Mouse (Mus musculus) large intestine, adult 2 months (tissue): ENCODE results near the gene Prkar1a. TPM values are rescaled to one million over a fixed set of nuclear protein-coding genes. Genes with fewer than 3 reads are reported as not detected.

Source experiments
- DNase-seq: peaks from one replicate; pipeline ENCODE4 v3.0.0-alpha.2; 2012; ENCODE audit warnings: low read depth, low spot score
- WGBS: fragments of 180-500 bp; shearing (Covaris S2); methylation state at CpG from one replicate; pipeline ENCODE4 v1.1.7; 2018; 5-methylcytosine and 5-hydroxymethylcytosine counted together
- polyA plus RNA-seq: library from polyadenylated mRNA; depleted of rRNA; stranded (reverse); fragments of >200 nt; gene quantifications from 2 replicates; pipeline ENCODE4 v1.2.3, GENCODE M21; 2012

The Prkar1a gene
- polyA plus RNA-seq, 1 experiment, result 43.8 TPM

DNA sequence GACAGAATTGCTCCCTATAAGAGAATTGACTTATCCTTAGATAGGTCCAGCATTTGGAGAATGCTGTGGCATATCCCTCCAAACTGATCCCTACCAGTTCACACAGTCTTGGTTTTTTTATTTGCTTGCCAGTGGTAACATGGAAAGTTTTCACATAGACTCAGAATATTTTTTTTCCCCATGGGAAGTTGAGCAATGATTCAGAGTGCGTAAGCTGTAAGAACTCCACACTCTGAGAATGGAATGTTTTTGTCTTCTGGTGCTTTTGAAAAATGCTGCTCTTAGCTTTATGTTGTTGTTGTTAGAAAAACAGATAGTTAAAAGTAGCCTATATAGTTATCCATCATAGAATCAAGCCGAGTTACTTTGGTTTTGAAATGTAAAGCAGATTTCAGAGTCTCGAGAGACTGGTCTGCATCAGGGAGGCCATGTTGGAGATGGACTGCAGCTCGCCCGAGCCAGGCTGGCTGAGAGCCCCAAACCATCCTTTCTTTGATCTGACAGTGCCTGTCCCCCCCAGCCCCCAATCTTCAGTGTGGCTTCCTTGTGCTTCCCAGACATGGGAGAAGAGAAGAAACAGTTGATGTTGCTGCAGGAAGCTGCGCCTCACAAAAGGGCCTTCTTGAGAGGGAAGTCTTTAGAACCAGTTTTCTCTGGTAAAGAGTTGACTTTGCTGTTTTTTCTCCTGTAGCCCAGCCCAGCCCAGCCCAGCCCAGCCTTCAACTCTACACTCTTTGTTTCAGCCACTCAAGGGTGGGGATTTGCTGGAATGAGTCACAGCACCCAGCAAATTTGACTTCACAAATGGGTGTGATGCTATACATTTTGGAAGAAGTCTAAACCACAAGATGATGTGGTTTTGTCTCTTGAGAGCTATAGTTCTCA, 22.2 kb downstream of the Prkar1a start:
- DNase-seq, result no peak
- WGBS, result 73% methylated on average over 6 of the region's 6 CpGs

DNA sequence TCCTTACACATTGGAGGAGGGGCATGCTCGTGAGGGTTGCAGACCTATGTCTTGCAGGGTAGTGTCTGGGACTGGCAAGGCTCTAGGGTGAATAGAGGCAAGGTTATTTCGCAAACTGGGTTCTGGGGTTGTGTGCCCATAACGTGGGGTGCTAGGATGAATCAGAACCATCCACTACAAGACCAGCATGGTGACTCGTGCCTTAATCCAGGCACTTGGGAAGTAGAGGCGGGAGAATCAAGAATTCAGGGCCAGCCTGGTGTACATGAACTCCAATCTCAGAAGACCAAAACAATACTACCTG, 22.8 kb downstream of the Prkar1a start:
- WGBS, result 80% methylated on average over 5 of the region's 5 CpGs
- no peak for DNase-seq

DNA sequence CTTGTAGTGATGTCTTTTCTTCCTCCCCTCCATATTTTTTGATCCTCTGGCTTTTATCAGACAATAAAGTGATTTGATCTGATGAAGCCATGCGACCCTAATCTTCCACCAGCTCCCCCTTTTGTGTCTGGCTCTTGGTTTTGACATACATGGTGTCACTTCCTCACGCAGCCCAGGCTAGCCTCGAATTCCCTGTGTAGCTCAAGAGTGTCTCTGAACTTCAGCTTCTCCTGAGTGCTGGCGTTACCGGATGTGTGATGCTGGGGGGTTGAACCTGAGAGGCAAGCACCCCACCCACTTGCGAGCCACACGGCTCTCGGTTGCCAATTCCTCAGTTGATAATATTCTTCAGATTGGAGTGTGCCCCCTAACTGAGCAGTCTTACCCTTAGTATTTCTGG, 23.2 kb downstream of the Prkar1a start:
- 83% methylated on average over 8 of the region's 8 CpGs for WGBS
- DNase-seq, result no peak

DNA sequence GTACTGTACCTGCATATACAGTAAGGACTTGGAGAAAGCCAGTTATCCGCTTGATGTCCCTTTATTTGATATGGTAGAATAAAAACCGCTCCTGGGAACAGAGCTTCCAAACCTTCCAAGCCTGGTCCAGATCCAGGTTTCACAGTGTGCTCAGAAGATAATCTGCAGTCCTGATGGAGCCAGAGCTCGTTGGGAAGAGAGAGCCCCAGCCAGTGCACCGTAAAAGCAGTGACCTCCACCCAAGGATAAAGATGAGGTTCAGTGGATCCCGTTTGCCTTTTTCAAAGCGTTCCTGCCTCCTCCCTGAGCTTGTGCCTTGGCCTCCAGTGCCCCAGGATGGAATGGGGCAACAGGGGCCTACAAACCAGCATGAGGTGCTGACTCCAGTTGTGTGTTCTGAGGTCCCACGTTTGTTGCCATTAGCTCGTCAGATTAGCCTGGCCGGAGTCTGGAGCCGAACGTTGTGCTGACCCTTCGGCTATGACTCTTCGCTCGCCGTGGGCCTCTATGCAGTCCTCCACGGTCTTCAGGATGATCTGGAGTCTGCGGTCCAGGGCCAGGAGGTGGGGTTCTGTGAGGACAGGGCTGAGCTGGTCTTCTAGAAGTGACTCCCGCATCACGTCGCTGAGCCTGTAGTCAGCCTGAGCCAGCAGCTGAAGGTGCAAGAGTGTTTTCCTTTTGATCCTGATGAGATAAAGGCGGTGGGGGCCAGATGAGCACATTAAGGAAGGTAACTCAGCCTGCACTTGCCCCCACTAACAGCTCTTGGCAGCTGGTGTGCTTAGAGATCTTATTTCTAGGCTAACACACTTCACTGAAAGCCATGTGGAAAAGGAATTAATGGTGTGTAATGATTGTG, 23.9 kb downstream of the Prkar1a start:
- 66% methylated on average over 21 of the region's 21 CpGs for WGBS
- DNase-seq, result no peak

DNA sequence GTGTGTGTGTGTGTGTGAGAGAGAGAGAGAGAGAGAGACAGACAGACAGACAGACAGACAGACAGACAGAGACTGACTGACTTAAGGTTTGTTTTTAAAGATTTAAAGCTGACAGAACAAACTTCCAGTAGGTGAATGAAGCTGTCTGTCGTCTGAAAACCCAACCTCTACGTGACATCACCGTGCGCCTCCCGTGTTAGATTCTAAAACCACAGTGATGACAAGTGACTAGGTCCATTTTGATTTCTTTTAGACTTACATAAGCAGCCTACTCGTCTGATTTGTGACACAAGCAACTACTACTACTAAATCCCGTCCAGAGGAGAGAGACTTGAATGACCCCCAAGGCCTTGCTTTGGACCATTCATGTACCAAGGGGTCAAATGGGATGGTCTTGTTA, 24.5 kb downstream of the Prkar1a start:
- DNase-seq, result no peak
- WGBS, result 79% methylated on average over 7 of the region's 7 CpGs

DNA sequence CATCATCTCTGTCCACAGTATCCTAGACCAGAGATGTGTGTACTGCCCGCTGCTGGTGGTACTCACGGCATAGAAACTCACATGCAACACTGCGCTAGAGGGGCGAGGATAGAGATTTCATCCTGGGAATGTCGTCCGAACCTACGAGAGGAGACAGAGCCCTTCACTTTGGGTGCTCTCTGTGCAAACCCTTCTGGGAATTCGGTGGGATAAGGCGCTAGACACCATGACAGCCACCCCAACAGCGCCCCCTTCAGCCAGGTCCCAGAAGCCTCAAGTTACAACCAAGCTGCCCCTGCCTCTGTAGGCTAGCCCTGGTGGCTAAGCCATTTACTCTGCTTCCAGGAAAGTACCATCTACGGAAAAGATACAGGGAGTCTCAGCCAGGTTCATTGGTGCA, 25.3 kb downstream of the Prkar1a start:
- 79% methylated on average over 11 of the region's 11 CpGs for WGBS

DNA sequence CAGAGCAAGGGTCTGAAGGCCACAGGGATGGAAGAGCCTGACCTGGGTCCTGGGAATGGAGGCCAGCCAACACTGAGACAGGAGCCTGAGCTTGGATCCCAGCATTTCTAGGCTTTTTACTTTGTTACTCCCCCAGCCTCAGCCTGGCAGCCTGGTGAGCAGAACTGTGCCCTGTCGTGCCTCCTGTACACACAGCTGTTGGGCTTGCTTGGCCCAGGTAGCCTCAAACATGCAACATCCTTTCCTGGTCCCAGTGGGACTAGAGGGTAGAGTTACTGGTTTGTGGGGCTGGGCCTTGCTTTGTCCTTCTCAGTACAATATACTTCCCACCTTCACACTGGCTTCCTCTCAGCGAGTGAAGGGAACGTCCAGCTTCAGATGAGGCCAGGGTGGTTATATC, 26.0 kb downstream of the Prkar1a start:
- DNase-seq, result no peak
- WGBS, result 77% methylated on average over 3 of the region's 3 CpGs

More for the DNA sequence above, 25.3 kb downstream of the Prkar1a start:
- DNase-seq, result no peak

DNA sequence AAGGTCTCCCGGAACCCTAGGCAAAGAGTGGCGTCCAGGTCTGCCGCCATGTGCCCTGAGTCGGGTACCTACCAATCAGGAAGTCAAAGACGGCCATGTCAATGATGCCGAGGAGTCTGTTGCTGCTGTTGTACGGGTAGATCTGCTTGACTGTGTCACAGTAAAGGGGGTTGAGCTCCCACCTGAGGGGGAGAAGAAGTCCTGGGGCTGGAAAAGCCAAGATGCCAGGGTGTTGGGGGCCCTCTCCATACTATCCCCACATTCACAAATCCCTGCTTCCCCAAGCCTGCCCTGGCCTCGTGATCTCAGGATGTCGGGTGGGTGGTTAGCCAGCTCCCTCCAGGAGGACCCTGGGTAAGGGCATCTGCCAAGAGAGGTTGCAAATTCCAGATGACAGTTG, 26.6 kb downstream of the Prkar1a start:
- no peak for DNase-seq
- WGBS, result 85% methylated on average over 9 of the region's 9 CpGs

DNA sequence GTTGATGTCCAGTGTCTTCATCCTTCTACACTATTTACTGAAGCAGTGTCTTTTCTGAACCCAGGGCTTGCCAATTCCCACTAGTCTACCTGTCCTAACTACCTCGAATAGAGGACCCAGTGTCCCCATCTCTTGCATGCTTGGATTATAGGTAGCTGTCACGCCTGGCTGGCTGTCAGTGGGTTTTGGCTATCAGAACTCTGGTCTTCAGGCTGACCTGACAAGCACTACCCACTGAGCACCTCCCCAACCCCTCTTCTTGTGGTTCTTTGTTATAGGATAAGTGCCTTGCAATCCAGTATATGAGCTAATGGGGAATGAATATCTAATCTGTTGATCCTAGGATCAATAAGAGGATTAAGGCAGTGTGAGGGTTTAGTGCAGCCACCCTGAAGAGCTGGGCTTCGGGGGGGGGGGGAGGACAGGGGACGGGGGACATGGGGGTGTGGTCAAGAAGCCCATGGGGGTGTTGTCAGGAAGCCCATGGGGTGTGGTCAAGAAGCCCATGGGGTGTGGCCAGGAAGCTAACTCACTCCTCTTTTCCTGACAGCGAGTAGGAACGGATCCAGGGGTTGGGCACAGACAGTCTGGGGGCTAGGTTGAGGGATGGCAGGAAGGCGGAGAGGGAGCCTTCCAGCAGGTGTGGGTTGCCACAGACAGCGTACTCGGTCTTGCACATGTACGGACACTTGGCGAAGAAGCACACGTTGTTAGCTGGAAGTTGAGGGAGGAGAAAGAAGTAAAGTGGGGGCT, 27.6 kb downstream of the Prkar1a start:
- DNase-seq, result no peak
- WGBS, result 68% methylated on average over 12 of the region's 12 CpGs

DNA sequence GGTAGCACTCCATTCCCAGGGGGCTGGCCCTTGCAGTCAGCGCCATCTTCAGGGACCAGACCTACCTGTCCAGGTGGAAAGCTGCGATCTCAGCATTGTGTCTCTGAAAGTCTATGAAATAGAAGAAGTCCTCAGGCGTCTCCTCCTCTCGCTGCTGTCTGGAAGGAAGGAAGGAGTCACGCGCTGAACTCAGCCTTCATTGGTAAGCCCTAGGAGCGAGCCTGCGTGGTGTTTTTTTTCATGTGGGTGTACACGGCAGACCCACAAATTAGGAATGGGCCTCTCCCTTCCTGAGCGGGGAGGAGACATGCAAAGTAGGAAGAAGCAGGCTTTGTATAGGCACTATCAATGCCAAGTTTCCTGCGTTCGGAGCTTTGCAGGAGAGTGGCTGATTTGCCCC, 29.1 kb downstream of the Prkar1a start:
- 68% methylated on average over 12 of the region's 12 CpGs for WGBS
- no peak for DNase-seq

DNA sequence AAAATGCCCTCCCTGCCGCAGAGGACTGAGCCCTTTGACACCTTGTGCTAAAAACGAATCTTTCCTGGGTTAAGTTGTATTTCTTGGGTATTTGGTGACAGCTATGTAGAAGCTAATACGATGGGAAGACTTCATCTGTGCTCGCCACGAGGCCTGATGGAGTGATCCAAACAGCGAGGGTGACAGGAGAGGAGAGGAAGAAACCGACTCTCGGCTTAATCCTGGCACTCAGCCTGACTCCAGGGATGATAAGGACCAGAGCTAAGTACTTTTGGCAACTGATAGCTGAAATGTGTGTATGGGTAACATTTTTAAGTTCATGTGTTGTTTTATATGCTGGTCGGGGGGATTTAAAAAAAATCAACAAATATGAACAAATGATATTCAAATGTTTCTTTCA, 31.7 kb downstream of the Prkar1a start:
- DNase-seq, result no peak
- WGBS, result 70% methylated on average over 9 of the region's 9 CpGs

DNA sequence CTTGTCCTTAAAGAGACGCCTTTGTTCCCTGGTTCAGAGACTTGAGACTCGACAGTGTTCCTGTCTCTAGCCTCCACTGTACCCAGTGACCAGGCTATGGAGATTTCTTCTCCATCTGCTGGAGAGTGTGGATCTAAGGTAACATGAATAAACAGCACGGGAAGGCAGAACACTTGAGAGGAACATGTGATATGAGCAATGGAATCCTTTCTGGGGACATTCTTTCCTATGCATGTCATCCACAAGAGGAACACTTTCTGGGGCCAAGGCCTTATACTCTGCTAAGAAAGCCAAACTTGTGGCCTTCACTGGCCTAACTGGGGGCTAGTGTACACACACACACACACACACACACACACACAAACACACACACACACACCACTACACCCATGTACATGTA, 32.4 kb downstream of the Prkar1a start:
- no peak for DNase-seq
- 58% methylated on average over 3 of the region's 3 CpGs for WGBS

DNA sequence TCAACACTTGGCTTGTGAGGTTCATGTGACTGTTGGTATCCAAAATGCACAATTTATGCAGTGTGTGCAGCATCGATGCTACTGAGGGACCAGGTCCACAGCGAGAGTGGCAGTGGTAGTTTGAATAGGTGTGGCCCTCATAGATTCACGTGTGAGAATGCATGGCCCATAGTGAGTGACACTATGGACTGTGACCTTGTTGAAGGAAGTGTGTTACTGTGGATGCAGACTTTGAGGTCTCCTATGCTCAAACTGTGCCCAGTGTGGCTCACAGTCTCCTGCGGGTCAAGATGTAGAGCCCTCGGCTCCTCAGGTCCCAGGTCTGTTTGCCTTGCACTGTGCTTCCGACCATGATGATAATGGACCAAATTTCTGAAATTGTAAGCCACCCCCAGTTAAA, 33.0 kb downstream of the Prkar1a start:
- 80% methylated on average over 6 of the region's 6 CpGs for WGBS
- no peak for DNase-seq

DNA sequence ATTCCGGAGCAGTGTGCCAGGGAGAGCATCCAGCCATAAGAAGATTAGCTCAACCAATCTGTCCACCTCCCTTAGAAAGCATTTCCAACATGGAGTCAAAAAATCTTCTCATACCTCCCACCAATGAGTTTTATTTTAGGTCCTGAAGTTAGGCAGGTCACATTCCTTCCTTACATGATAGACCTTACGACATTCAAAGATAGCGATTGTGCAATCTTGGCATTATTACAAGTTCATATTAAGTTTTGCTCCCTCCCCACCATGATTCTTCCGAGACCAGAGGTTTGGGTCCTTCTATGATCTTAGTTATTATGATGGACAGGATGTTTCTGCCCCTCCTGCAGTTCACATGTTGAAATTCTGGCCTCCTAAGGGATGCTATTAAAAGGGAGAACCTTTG, 40.3 kb downstream of the Prkar1a start:
- WGBS, result 70% methylated on average over 4 of the region's 4 CpGs
- no peak for DNase-seq

DNA sequence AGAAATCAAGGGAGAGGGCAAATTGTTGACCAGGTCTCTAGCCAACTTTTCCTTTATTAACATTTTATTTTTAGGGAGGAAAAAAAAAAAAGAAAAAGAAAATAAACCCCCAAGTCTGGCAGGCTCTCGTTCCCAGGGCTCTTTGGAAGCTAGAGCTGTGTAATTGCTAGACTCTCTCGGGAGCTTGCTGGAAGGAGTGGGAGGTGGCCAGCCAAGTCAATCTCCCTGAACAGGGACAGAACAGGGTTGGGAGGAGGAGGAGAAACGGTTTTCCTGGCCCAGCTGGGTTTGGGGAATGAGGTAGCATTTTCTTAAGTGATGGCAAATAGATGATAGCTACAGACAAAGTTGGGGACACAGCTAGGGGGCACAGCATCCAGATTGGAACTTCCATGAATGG, 43.5 kb downstream of the Prkar1a start:
- 27% methylated on average over 3 of the region's 3 CpGs for WGBS
- DNase-seq, result no peak

DNA sequence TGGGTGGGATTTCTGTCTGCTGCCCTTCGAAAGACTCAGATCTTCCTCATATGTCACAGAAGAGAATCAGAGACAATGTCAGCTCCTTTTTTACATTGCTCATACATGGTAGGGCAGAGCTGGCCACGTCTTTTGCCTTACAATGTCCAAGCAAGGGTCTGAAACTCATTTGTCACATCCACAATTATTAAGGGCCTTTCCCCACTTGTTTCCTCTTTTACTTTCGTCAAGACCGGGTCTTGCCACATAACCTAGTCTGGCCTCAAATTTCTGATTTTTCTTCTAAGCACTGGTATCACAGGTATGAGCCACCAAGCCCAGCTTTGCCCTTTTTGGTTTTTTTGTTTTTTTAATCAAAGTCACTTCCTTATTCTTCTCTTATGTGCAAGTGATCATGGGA, 47.3 kb downstream of the Prkar1a start:
- 87% methylated on average over 4 of the region's 4 CpGs for WGBS
- DNase-seq, result no peak

DNA sequence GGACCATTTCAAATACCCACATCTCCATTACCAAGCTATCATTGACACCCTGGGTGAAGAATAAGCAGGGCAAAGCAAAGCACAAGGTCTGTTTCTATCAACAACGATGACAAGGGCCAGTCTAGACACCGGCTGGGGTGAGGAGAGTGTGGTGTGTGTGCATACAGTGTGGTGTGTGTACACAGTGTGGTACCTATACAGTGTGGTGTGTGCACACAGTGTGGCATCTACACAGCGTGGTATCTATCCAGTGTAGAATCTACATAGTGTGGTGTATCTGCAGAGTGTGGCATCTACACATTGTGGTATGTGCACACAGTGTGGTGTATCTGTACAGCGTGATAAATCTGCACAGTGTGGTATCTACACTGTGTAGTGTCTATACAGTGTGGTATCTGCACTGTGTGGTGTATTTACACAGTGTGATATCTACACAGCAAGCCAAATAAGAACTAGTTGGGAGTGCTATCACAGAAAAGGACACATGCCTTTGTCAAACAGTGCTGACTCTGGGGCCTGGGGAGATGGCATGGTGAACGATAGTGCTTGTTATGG, 48.0 kb downstream of the Prkar1a start:
- no peak for DNase-seq
- 76% methylated on average over 5 of the region's 5 CpGs for WGBS

DNA sequence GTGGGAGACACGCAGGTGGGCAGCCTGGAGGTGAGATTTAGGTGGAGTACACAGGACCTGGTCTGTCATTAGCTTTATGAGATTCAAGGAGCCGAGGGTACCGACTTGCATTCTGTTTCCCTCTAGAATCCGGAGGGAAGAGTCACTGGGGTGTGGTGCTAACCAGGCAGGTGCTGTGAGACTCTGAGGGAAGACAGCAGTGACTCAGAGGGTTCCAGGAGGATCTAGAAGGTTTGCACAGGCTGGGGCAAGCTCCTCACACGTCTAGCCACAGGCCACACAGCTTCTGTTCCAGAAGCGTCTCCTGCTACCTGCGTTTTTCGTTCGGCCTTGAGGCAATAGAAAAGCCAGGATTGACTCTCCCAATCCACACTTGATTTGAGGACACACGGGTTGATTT, 49.5 kb downstream of the Prkar1a start:
- no peak for DNase-seq
- 59% methylated on average over 10 of the region's 10 CpGs for WGBS

DNA sequence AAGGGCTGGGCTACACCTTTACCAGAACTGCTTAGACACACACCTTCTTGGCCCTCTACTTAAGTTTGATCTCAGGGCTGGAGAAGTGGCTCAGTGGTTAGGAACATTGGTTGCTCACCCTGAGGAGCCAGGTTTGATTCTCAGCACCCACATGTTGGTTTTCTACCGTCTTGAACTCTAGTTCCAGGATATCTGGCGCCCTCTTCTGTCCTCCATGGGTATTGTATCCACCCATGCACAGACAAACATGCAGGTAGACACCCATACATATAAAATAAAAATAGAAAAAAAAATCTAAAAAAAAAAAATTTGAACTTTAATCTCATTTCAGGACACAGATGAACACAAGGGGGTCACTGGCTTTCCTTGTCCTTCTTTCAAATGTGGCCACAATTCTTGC, 50.6 kb downstream of the Prkar1a start:
- DNase-seq, result no peak
- WGBS, result 69% methylated on average over 2 of the region's 2 CpGs

DNA sequence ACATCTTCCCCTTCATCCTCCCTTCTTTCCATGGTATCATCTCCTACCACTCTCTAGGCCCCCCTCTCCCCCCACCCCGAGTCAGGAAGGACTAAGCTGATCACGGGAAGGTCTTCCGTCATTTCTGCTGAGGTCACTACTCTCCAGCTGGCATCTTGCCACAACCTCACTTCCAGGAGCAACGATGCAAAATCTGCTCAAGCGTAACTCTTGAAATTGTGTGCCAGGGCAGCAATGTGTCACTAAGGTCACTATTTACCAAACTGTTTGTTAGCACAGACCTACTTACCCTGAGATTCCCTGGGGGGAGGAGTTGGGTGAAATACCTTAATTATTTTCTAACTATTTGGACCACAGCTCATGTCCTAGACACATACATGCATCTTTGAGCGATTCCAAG, 51.6 kb downstream of the Prkar1a start:
- DNase-seq, result no peak
- WGBS, result 46% methylated on average over 6 of the region's 6 CpGs
